Mouse (Mus musculus) c-Kit-positive CD71-positive TER-119-negative erythroid progenitor cells, embryonic 14.5 days (primary cell): ENCODE results near the gene Kif16b.

Experiments used
- DNase-seq: peaks from one replicate; pipeline ENCODE4 v3.0.0-alpha.2; 2013; ENCODE audit warnings: low read depth

Gene Kif16b

DNA sequence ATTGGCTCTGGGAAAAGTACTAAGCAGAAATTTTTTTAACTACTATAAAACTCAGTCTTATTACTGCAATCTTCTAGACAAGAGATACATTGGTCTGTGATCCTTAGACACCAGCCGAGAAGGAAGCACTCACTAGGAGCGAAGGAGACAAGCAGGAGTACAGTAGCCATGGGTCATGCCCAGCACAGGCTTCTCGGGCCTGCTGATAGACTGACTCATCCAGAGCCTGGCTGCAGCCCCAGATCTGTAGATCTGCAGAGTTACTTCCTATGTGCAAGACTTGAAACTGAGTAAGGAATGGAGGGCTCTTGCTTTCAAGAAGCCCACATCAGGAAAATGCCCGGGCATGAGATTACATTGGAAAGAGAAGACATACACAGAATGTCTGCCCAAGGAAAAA lies 169.0 kb downstream of the Kif16b start:
- DNase-seq = no peak

DNA sequence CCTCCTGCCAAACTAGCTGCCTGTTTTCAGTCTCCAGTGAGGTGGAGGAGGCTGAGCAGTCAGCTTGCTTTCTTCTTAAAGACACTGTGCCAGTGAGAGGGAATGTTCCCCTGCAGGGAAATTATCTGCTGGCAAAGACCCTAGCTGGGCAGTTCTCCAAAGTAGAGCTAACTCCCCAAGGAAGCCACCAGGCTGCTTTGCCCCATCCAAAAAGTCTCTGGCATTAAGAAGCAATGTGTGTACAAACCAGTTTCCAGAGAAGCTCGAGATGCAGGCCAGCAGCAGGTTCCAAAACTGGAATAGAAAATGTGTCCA lies 169.6 kb downstream of the Kif16b start:
- DNase-seq = no peak

DNA sequence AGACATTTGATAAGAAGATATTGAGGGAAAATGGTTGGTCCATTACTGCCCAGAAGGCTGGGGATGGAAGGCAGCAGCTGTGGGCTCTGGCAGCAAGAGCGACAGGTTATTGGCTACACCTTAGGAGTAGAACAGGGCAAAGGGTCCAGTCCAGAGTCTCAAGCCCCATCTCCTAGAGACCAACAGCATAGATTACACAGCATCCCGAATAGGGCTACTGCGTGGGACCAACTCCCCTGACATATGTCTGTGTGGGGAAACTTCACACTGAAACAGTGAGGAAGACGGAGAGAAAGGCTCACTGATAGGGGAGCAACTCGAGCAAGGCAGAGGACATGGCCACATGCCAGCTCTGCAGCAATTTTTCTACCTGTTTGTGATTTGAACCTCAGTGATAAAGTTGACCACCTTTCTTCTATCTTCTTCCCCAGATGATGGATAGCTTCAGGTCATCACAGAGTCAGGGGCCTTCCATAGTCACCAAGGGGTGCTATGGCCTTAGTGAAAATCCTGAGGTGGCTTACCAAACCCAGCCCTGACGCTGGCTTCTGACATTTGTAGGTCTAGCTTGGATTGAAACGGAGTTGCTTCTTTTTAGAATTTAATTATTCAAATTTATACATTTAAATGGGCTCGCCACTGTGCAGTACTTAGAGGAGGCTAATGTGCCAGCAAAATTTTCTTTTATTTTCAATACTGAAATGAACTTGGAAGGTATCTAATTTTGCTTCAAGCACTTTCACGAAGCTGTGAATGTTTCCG lies 170.1 kb downstream of the Kif16b start:
- DNase-seq = no peak

DNA sequence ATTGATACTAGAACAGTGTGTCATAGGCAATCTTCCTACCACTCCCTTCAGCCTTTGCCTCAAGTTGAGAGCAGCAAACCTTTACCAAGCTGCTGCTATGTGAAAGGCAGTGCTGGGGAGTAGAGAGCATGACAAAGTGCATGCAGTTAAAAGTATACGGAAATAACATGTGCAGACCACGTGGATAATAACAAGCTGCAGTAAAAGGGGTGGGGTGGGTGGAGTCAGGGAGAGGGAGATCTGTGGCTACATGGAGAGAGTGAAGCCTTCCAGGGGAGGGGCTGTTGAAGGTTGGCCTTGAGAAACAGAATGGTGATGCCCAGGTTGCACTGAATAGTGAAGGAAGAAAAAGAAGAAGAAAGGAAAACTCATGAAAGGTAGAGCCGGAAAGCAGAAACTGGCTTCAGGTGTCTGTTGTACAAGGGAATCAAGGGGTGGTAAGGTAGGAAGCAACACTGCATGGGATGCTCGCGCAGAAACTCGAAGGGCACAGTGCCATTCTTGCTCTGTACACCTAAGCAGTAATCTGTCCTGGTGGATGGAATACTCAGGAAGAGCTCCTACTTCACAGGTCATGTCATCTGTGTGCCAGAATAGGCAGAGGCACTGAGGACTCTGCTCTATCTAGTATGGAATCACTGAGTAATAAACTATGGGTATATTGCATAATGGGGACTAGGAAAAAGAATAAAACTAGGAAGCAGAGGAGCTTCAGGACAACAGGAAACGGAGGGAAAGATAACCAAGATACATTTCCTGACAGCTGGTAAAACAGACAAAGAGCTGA lies 176.9 kb downstream of the Kif16b start:
- DNase-seq = no peak

DNA sequence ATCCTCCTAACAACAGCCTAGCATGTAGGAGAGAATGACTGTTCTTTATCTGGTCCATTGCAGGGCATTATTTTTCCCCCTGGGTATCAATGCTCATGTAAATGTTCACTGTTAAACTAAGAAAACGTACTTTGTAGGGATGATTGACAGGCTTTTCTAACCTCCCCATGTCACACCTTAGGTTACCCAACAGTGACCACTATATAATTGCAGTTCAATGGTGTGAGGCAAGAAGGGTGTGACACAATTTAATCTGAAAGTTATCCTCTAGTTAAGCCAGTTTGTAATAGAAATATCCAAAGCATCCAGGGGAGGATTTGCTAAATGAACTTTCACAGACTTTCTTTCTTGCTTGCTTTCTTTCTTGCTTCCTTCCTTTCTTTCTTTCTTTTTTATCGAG lies 181.2 kb downstream of the Kif16b start:
- no peak for DNase-seq

DNA sequence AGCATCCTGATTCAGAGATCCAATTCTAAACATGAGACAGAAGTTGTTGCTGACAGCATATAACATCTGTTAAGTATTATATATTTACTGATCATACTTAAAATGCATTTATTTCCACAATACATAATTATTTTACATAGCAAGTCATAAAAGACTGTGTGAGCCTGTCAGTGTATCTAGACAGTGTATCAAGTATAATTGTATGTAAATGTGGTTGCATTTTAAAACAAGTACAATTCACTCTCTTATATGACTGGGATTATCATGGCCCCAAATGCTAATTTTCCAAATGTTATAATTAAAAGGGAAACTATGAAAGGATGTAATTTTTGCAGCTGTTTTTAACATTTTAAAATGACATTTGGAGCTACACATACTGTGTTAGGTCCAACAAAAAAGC lies 182.3 kb downstream of the Kif16b start:
- DNase-seq = no peak

DNA sequence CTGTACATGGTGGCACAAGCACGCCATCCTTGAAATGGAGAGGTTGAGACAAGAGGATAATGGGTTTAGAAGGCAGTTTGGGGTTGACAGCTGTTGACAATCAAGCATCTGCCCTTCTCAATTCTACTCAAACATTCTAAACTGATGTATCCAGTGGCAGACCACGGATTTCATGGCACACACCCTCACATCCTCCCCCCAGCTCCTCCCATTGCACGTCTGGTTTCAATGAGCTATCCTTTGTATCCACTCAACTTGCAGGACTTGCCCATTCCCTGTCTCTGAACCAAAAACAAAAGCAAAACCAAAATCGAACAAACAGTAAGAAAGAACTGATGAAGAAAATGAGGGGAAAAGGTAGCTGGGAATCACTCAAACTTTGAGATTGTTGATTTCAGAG lies 183.7 kb downstream of the Kif16b start:
- no peak for DNase-seq

DNA sequence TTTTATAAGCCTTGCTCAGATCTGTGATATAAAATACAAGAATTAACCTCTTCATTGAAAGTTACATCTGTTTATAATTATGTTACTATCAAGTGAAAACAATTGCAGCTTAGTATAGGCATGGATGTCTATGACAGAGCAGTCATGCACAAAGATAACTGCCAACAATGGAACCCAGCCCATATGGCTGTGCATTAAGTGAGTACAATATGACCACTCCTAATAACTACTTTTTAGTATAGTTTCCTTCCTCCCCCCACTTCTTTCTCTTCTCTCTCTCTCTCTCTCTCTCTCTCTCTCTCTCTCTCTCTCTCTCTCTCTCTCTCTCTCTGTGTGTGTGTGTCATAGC lies 185.4 kb downstream of the Kif16b start:
- DNase-seq = no peak

DNA sequence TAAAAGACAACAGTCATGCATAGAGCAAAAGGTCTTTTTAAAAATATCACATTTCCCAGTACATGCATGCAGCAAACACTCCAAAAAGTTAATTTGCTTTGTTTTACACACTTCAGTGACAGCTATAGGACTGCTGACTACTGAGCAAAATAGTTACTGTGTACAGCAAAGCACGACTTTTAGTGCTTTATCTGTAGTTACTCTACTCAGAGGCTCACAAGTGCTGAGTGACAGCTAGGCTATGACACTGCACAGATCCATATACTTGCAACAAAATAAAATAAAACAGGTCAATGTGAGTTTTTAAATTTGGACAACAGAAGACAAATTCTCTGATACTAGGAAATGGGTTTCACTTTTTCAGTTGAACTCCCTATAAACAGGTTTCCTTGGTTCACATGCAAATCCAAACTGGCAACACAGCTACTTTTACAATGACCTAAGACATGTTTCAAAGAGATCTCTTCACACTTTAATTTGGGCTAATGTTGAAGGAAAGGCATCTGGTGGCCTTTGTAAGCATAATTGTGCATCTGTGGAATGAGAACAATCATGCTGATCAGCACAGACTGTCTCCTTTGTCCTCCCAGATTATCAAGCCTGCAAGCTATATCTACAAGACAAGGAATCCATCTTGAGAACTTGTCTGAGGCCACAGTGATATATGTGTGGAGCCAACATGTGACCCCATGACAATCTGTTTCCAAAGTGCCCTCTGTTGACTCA lies 186.0 kb downstream of the Kif16b start:
- DNase-seq = no peak

DNA sequence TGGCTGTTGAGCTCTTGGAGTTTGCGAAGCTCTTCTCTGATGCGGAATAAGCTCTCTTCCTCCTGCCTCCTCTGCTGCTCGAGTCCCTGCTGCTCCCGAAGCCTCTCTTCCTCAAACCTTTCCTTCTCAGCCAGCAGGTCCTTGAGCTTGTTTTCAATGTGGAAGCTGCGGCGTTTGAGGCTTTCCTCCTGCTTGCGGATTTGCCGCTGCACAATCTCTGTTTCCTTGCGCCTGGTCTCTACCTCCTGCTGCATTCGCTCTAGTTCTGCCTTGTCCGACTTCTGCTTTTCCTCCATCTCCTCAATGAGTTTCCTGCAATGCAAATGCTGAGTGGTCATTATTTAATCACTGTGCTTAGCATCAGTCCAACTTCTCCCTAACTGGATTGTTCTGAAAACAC lies 188.6 kb downstream of the Kif16b start:
- DNase-seq = no peak

DNA sequence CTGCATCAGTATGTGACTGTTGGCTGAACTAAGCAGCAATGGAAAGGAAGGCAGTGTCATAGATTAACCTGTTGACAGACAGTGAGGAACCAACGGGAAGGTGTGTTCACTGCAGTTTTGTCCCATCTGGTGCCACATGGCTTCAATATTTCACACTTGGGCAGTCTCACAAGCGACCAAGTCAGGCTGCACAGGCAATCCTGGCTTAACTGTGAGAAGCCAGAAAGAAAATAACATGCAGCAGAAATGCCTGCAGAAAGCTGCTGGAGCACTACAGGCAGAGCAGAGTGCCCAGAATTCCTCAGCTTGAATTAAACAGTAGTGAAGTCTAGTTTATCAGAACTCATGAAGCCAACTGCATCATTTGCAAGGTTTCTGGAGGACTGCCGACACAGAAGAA lies 192.0 kb downstream of the Kif16b start:
- no peak for DNase-seq

DNA sequence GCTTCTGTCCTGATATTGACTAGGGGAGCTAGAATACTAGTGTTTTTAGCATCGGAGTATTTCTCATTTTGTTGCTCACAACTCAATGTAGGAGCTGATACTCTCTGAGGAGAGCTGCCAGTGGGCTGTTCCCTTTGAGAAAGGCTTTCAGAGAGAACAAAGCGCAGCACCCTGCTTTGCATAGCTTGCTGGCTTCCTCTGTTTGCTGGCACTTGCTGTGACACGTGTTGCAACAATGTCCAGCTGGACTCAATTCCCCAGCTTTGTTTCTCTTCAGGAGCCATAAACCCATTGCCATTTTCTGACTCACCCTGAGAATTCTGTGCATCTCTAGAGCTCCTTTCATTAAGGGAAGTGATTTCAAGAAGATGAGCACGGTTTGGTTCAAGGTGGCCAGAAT lies 200.6 kb downstream of the Kif16b start:
- no peak for DNase-seq

DNA sequence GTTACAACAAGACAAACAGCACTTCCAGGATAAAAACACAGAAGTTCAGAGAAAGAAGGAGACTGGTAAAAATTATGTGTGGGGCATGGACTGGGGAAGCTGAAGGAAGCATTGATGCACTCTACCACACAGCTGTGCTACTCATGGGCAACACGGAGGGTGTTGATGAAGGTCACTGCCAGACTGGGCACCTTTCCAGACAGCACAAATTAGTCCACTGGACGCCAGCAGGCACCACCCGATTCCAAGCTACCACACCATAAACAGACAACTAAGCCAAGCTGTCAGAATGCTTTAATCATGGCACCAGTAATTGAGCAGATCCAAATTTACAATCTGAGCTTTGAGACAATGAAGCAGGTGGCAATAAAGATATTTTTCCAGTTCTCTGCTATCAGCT lies 202.7 kb downstream of the Kif16b start:
- no peak for DNase-seq

DNA sequence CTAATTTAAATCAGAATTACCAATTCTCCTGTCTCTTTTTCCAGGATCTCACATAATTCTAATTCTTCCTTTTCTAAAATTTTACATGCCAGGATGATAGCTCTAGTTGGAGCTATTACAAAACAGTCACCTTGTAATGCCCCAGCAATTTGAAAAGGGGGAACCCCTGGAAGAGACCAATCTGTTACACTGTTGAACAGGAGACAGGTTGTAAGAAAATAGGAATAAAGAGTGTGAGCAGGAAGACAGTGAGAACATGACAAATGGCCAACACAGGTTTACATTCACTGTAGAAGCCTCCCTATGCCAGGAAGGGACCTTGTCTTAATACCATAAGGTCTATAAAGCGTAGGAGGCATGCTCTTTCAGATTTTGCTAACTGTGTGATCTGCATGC lies 206.4 kb downstream of the Kif16b start:
- no peak for DNase-seq

DNA sequence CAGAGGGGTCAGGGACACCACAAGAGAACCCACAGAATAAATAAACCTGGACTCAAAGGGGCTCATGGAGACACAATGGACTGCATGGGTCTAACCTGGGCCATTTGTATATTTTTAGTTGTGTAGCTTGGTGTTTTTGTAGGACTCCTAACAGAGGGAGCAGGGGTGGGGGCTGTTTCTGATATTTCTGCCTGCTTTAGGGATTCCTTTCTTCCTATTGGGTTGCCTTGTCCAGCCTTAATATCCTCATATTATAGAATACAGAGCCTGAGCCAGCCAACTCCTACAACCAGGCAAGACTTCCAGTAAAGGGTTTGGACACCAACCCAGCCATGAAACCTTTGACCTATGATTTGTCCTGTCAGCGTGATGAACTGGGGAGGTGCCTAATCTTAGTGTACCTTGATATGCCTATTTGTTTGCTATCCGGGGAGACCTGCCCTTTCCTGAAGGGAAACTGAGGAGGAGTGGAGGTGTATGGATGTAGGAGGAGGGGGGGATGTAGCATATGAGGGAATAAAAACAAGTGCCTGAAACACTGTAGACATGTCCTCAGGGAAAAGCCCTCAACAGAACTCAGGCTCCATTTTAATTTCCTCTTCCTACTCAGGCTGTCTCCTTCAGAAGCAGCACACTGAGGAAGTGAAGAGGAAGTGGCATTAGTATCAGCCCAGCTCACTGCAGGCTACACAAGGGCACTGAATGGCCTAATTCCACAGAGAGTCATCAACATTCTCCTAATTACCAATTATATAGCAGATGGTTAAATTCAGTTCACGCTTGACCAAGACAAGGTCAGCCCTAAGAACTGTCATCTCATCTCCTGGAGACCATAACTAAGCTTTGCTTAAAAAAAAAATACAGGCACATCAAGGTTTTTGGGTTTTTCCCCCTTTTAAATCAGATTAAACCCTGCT lies 207.1 kb downstream of the Kif16b start:
- no peak for DNase-seq

DNA sequence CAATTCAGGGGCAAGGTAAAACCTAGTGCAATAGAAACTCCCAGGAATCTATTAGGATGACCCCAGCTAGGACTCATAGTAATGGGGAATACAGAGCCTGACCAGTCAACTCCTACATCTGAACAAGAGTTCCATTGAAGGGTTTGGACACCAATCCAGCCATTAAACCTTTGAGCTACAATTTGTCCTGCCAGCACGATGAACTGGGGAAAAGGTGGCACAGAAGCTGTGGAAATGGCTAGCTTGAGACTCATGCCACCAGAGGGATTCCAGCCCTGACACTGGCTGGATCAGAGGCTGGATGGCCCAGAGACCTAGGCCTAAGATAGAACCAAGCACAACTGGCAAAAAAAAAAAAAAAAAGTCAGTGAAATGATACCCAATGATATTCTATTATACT lies 207.9 kb downstream of the Kif16b start:
- no peak for DNase-seq

DNA sequence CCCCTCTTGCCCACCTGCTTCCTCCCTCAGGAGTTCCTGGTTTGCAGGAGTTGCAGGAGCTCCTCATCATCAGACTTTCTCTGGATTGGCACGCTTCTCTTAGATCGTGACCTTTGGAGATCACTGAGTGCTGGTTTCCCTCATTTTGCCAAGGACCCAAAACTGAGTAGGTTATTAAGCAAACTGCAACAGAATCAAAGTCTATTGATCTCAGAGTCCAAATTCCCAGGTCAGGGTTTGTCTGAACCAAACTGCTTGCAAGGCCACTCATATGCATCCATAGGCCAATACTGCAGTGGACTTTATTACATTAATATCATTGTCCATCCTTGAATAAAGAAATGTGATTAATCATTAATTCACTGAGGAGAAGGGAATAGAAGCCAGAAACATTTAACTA lies 211.8 kb downstream of the Kif16b start:
- no peak for DNase-seq

DNA sequence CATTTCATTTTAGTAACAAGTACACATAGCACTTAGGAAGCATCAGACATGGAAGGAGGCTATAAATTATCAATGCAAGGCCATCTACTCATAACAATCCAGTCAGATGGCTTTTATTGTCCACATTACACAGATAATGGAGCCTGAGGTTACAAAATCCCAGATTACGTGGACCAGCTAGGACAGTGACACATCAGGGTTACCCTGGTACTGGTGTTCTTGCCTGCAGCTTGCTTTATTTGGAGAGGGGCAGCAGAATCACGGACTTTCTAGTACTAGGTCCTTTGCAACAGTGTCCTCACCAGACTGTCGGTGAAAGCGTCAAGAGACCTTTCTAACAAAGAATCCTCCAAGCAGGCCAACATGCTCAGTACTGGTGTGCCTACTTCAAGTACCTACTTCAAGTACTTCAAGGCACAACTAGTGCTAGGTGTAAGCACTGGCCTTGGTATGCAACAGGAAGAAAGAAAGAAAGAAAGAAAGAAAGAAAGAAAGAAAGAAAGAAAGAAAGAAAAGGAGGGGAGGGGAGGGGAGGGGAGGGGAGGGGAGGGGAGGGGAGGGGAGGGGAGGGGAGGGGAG lies 213.3 kb downstream of the Kif16b start:
- no peak for DNase-seq

DNA sequence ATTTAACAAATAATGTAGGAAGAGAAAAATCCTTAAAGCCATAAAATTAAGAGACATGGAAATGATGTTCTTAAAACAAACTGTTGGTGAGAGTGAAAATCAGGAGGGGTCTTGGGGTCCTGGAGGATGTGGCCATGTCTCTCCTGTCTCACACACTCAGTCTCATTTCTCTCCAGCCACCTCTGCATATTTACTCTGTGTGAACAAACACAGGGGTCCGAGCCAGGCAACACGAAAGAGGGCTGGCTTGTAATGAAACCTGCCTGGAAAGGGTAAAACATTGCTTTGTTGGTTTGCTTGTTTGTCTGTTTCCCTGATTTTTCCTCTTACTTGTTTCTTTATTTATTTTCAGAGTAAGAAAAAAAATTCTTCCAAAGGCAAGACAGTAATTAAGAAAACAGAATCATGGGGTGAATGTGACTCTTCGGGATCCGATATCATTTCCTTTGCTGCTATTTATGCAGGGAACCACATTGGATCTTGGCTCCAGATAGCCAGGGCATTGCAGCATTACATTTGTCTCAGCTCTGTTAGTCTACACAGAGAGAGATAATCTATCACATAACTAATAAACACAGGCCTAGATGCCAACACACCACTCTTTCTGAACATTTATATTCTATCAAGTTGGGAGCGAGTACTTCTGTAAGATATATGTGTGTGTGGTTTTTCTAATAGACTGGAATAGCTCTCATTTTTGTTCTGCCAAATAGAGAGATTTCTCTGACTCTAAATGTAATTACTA lies 218.2 kb downstream of the Kif16b start:
- DNase-seq = no peak

DNA sequence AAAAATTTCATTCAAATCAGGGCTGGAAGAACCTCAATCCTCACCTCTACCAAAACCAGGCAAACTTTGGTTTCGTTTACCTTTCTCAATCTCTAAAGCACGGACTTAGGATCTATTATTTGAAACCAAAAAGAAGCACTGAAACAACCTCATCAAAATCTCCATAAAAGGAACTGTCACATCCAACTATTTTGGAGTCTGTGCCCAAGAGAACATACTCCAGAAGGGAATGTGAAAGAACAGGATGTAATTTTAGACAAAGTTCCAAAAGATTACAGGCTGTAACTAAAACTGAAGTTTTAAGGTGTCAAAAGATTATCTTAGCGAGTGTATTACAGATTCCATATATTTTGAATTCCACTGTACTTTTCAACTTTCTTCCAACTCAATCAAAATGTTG lies 232.9 kb downstream of the Kif16b start:
- DNase-seq = no peak

DNA sequence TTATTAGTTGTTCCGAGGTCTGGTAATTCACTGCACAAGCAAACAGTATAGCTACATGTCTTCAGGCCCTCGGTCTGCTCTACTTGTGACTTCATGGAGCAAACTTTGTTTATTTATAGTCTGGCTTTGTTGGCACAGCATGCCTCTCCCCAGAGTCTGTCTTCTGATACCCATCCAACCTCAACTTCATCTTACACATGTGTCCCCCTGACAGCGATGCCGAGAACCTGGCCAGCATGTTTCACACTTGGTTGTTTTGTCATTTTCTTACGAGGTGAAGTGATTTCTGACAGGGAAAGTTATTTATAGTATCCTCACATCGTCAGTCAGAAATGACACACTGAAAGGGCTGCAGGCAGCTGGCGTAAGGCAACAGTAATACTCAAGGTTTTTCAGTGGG lies 249.7 kb downstream of the Kif16b start:
- DNase-seq = no peak
